Mouse (Mus musculus) olfactory bulb, adult 2 months (tissue): Measurements from ENCODE around the gene Prkag2.

Experiments used
- CTCF ChIP-seq: fragments of 200-500 bp; IDR thresholded peaks from 2 replicates; pipeline ENCODE4 v1.5.1; 2012; ENCODE audit warnings: low read depth, mild to moderate bottlenecking, low read length, moderate library complexity; ENCODE audit not compliant: insufficient read depth
- POLR2A ChIP-seq: fragments of 200-500 bp; IDR thresholded peaks from 2 replicates; pipeline ENCODE4 v1.6.1; 2012; ENCODE audit warnings: mild to moderate bottlenecking, low read depth, low read length, moderate library complexity; ENCODE audit not compliant: insufficient read depth

- TF ChIP-seq POLR2A (no peak), CTCF (no peak)
These were observed 19.9 kb downstream of the Prkag2 start for GRCm38 (mm10) chr5:25080438-25080945.
